ENCODE assay signal across 15 mouse cellular contexts in the genomic region with DNA sequence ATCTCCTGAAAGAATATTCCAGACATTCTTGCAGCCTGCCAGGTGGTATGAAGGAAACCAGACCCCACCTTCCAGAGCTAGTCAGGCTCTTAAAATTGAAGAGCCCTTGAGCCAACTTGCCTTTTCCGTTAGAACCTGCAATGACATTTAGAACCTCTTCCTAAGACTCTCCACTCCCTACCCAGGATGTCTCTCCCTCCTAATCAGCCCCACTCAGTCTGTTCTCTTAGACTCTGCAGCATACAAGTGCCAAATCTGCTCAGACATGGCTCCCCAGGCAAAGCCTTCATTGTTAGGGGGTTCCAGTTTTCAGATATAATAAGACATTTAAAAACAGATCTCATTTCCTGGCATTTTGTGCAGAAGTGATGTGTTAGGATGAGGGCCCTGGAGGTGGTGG.
"Had no signal": no experiment of that assay in that cellular context is flagged by ENCODE, and none has a peak within 500 bp of the region (broad histone marks: within the 10 kb centered on the region; RNA-seq: fewer than 3 reads in every experiment).

No protein-coding gene starts in this region.

- H3K9me3 ChIP-seq: kidney, embryonic 15.5 days; liver, embryonic 15.5 days; midbrain, embryonic 15.5 days; neural tube, embryonic 12.5 days had no signal

- H3K4me2 ChIP-seq: kidney, embryonic 15.5 days; liver, embryonic 11.5 days; liver, embryonic 15.5 days; midbrain, embryonic 11.5 days; midbrain, embryonic 15.5 days; neural tube, embryonic 12.5 days had no signal

- H3K4me1 ChIP-seq: kidney, embryonic 15.5 days; liver, embryonic 15.5 days; megakaryocyte, embryonic 14.5 days; midbrain, embryonic 15.5 days; neural tube, embryonic 12.5 days had no signal

- H3K27me3 ChIP-seq: kidney, embryonic 15.5 days; liver, embryonic 15.5 days; megakaryocyte, embryonic 14.5 days; midbrain, embryonic 15.5 days; neural tube, embryonic 12.5 days had no signal

- ATAC-seq: midbrain, embryonic 15.5 days had no signal

- H3K27ac ChIP-seq: kidney, embryonic 15.5 days; liver, embryonic 15.5 days; macrophage; midbrain, embryonic 15.5 days; neural tube, embryonic 12.5 days had no signal

- H3K36me3 ChIP-seq: kidney, embryonic 15.5 days; liver, embryonic 15.5 days; midbrain, embryonic 15.5 days; neural tube, embryonic 12.5 days had no signal

- H3K4me3 ChIP-seq: kidney, embryonic 15.5 days; liver, embryonic 15.5 days; megakaryocyte, embryonic 14.5 days; midbrain, embryonic 15.5 days; neural tube, embryonic 12.5 days had no signal

- H3K9ac ChIP-seq: kidney, embryonic 15.5 days; liver, embryonic 15.5 days; midbrain, embryonic 15.5 days; neural tube, embryonic 12.5 days had no signal

- DNase-seq: kidney, adult 2 months; kidney, postnatal 14 days; left cerebral cortex, postnatal 4 days; lung, adult 2 months; lung, postnatal 10 days; thymus, adult 18-20 months; thymus, postnatal 14 days had no signal
